Mouse (Mus musculus): ENCODE data around the gene Grn. TPM values are rescaled to one million over a fixed set of nuclear protein-coding genes. Genes with fewer than 3 reads are reported as not detected.

Grn gene
- polyA plus RNA-seq, 1 experiment from 2014 or later, result 156 TPM

- no peaks in the 10 kb centered on the region for H3K9me3 ChIP-seq
- H3K27me3 ChIP-seq (replicated peaks), result 0 out of 2 replicates have a peak, but pooled peaks cover 6% of the 10 kb centered on the region
- H3K4me1 ChIP-seq (replicated peaks), result peaks cover 21% of the 10 kb centered on the region
- 84% methylated on average over 14 of the region's 14 CpGs for WGBS
- no peak overlapping the region for H3K9ac ChIP-seq
- no peak overlapping the region for H3K27ac ChIP-seq
- H3K4me2 ChIP-seq (replicated peaks), result peak overlapping the region; percentile 96; the same call in 1 of the 2 replicates
- H3K36me3 ChIP-seq, result peaks cover 22% of the 10 kb centered on the region
- H3K4me3 ChIP-seq (replicated peaks), result no peak overlapping the region
- no peak for ATAC-seq
Measured at GRCm38 (mm10) chr11:102439093-102440082, 9.3 kb downstream of the Grn start.

DNA sequence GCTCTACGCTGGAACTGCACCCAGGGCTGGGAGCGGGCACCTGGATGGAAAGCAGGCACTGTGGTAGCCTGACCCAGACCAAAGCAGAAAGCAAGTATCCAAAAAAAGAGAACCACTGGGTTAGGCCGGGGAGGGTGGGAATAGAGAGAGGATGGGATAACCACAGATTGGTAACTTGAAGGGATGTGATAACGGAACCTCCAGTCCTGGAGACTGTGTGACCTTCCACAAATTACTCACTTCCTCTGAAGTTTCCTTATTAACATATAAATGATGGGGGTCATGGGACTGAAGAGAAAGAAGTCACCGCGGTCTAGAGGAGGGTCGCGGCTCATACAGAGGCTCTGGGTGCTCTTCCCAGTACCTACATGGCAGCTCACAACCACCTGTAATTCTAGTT lies 10.1 kb downstream of the Grn start:
- no peaks in the 10 kb centered on the region for H3K9me3 ChIP-seq
- H3K4me1 ChIP-seq (replicated peaks), result peaks cover 28% of the 10 kb centered on the region
- ATAC-seq, result no peak
- H3K9ac ChIP-seq, result no peak overlapping the region
- WGBS, result 88% methylated on average over 8 of the region's 8 CpGs
- 0 out of 2 replicates have a peak, but pooled peaks cover 6% of the 10 kb centered on the region for H3K27me3 ChIP-seq (replicated peaks)
- peaks cover 14% of the 10 kb centered on the region for H3K36me3 ChIP-seq
- no peak overlapping the region for H3K27ac ChIP-seq
- H3K4me3 ChIP-seq (replicated peaks), result no peak overlapping the region
- no peak overlapping the region for H3K4me2 ChIP-seq (replicated peaks)

DNA sequence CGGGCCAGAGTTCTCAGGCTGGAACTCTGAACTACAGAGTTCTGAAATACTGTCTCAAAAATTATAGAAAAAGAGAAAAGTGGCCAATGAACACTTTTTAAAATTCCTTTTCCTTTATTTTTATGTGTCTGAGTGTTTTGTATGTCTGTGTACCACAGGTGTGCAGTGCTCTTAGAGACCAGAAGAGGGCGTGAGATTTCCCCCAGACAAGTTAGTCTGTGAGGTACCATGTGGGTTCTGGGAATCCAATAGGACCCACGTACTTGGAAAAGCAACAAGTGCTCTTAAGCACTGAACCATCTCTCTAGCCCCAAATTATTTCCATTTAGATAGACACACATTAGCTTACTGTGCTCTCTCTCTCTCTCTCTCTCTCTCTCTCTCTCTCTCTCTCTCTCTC lies 11.3 kb downstream of the Grn start:
- no peaks in the 10 kb centered on the region for H3K9me3 ChIP-seq
- H3K9ac ChIP-seq, result no peak overlapping the region
- no peak overlapping the region for H3K4me2 ChIP-seq (replicated peaks)
- no peak overlapping the region for H3K27ac ChIP-seq
- 80% methylated on average over 3 of the region's 3 CpGs for WGBS
- no peak overlapping the region for H3K4me3 ChIP-seq (replicated peaks)
- H3K4me1 ChIP-seq (replicated peaks), result peaks cover 40% of the 10 kb centered on the region
- no peak for ATAC-seq
- peaks cover 6% of the 10 kb centered on the region for H3K36me3 ChIP-seq
- H3K27me3 ChIP-seq (replicated peaks), result 0 out of 2 replicates have a peak, but pooled peaks cover 6% of the 10 kb centered on the region

- Histone ChIP-seq H3K9me3 (no peaks in the 10 kb centered on the region), H3K36me3 (peaks cover 6% of the 10 kb centered on the region), H3K4me2 (replicated peaks) (no peak overlapping the region), H3K27ac (no peak overlapping the region), H3K27me3 (replicated peaks) (0 out of 2 replicates have a peak, but pooled peaks cover 6% of the 10 kb centered on the region), H3K4me3 (replicated peaks) (no peak overlapping the region), H3K4me1 (replicated peaks) (peaks cover 40% of the 10 kb centered on the region), H3K9ac (no peak overlapping the region)
- ATAC-seq, result no peak
- WGBS, result 88% methylated on average over 6 of the region's 6 CpGs
Measured at GRCm38 (mm10) chr11:102442089-102442488, 12.0 kb downstream of the Grn start.

GRCm38 (mm10) chr11:102443740-102444139 lies 13.6 kb downstream of the Grn start:
- Histone ChIP-seq H3K27ac (no peak overlapping the region), H3K9me3 (no peaks in the 10 kb centered on the region), H3K36me3 (peaks cover 6% of the 10 kb centered on the region), H3K27me3 (replicated peaks) (0 out of 2 replicates have a peak, but pooled peaks cover 1% of the 10 kb centered on the region), H3K4me3 (replicated peaks) (no peak overlapping the region), H3K4me2 (replicated peaks) (no peak overlapping the region), H3K4me1 (replicated peaks) (peaks cover 39% of the 10 kb centered on the region), H3K9ac (no peak overlapping the region)
- WGBS, result 66% methylated on average over 12 of the region's 12 CpGs
- no peak for ATAC-seq

GRCm38 (mm10) chr11:102444321-102444720 lies 14.2 kb downstream of the Grn start:
- Histone ChIP-seq H3K4me2 (replicated peaks) (no peak overlapping the region), H3K4me1 (replicated peaks) (peaks cover 39% of the 10 kb centered on the region)
- no peak for ATAC-seq

DNA sequence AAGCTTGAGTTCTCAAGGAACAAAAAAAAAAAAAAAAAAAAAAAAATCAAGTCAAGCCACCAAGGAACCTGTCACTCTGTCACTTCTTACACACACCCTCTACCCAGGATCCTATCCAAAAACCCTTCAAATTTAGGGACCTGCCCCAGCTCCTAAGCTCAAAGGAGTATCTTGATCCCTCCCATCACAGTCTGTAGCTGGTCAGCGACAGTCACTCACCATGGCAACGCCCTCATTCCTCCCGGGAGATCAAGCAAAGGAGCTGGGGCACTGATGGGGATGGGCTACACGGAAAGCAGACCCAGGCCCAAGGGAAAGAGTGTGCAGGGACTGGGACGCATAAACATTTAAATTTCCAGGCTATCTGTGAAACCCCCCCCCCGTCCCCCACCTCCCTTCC lies 14.7 kb downstream of the Grn start:
- H3K9me3 ChIP-seq, result no peaks in the 10 kb centered on the region
- H3K4me1 ChIP-seq (replicated peaks), result peaks cover 39% of the 10 kb centered on the region
- no peaks in the 10 kb centered on the region for H3K27me3 ChIP-seq (replicated peaks)
- no peak overlapping the region for H3K9ac ChIP-seq
- 0 out of 2 replicates have a peak overlapping the region, but pooled peaks have one; percentile 90 for H3K4me3 ChIP-seq (replicated peaks)
- ATAC-seq, result no peak
- WGBS, result 12% methylated on average over 6 of the region's 6 CpGs
- no peak overlapping the region; the same call in 1 of the 2 replicates for H3K27ac ChIP-seq
- peaks cover 4% of the 10 kb centered on the region; the same call in 1 of the 2 replicates for H3K36me3 ChIP-seq
- peak overlapping the region; percentile 96 for H3K4me2 ChIP-seq (replicated peaks)

More at GRCm38 (mm10) chr11:102444321-102444720, 14.2 kb downstream of the Grn start:
- Histone ChIP-seq H3K36me3 (peaks cover 6% of the 10 kb centered on the region; the same call in 1 of the 2 replicates), H3K4me3 (replicated peaks) (no peak overlapping the region), H3K27me3 (replicated peaks) (no peaks in the 10 kb centered on the region), H3K27ac (no peak overlapping the region), H3K9ac (no peak overlapping the region), H3K9me3 (no peaks in the 10 kb centered on the region)
- WGBS, result 70% methylated on average over 3 of the region's 3 CpGs

GRCm38 (mm10) chr11:102445264-102445890 lies 15.3 kb downstream of the Grn start:
- Histone ChIP-seq H3K27ac (peak overlapping the region; percentile 90), H3K27me3 (replicated peaks) (no peaks in the 10 kb centered on the region), H3K4me2 (replicated peaks) (peak overlapping the region; percentile 96), H3K9me3 (no peaks in the 10 kb centered on the region), H3K4me1 (replicated peaks) (peaks cover 39% of the 10 kb centered on the region), H3K36me3 (0 out of 2 replicates have a peak, but pooled peaks cover 3% of the 10 kb centered on the region), H3K4me3 (replicated peaks) (peak overlapping the region; percentile 90), H3K9ac (0 out of 2 replicates have a peak overlapping the region, but pooled peaks have one; percentile 96)
- peak; percentile 13 for ATAC-seq
- WGBS, result 22% methylated on average over 10 of the region's 10 CpGs

DNA sequence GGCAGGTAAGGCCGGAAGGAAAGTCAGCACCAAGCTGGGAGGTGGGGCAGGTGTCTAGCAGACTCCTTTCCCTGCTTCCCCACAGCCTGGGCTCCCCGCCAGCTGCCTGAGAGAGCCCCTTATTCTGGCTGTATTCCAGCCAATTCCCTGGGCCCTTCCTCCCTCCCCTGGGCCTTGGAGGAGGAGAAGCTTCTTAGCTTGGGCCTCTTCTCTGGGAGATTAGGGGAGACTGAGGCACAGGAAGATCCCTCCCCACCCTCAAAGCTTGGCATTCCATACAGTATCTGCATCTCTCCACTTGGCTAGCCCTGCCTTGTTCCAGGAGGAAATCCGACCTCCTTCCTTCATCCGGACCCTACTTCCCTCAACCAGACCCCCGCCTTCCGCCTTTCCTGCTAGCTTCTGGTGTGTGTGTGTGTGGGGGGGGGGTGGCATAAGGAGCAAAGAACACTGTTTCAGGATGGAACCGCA lies 15.8 kb downstream of the Grn start:
- peak; percentile 46 for ATAC-seq
- H3K36me3 ChIP-seq, result 0 out of 2 replicates have a peak, but pooled peaks cover 3% of the 10 kb centered on the region
- no peaks in the 10 kb centered on the region for H3K9me3 ChIP-seq
- 15% methylated on average over 7 of the region's 7 CpGs for WGBS
- H3K27ac ChIP-seq, result peak overlapping the region; percentile 90
- peaks cover 39% of the 10 kb centered on the region for H3K4me1 ChIP-seq (replicated peaks)
- no peaks in the 10 kb centered on the region for H3K27me3 ChIP-seq (replicated peaks)
- peak overlapping the region; percentile 96 for H3K9ac ChIP-seq
- peak overlapping the region; percentile 96 for H3K4me2 ChIP-seq (replicated peaks)
- H3K4me3 ChIP-seq (replicated peaks), result peak overlapping the region; percentile 90

GRCm38 (mm10) chr11:102446581-102447461 lies 16.7 kb downstream of the Grn start:
- 0 out of 2 replicates have a peak, but pooled peaks cover 3% of the 10 kb centered on the region for H3K36me3 ChIP-seq
- H3K9me3 ChIP-seq, result no peaks in the 10 kb centered on the region
- WGBS, result under 1% methylated on average over 45 of the region's 49 CpGs
- H3K4me1 ChIP-seq (replicated peaks), result peaks cover 39% of the 10 kb centered on the region
- H3K9ac ChIP-seq, result peak overlapping the region; percentile 96
- peak; percentile 59 for ATAC-seq
- no peaks in the 10 kb centered on the region for H3K27me3 ChIP-seq (replicated peaks)
- peak overlapping the region; percentile 90 for H3K27ac ChIP-seq
- H3K4me3 ChIP-seq (replicated peaks), result peak overlapping the region; percentile 90
- H3K4me2 ChIP-seq (replicated peaks), result peak overlapping the region; percentile 96

DNA sequence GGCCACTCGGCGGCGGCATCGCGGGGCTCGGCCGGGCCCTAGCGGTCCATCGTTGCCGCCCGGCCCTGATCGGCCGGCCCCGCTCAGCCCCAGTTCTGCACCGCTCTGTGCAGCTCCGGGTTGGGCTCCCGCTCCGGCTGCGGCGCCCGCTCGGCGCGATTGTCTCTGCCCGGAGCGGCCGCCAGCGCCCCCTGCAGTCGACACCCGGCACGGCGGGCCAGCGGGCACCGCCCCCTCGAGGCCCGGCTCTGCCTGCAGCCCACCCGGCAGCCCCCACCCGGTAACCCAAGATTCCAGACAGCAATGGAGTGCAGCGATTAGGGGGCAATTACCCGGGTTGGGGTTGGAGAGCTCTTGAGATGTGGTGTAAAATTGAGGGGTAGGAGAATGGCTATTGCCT lies 17.4 kb downstream of the Grn start, which contains the start of gene Fam171a2:
Gene Fam171a2, minus strand, starts transcription at position 186 of the 400 bp plus-strand sequence.
- peak; percentile 76 for ATAC-seq
- under 1% methylated on average over 40 of the region's 40 CpGs for WGBS
- H3K4me3 ChIP-seq (replicated peaks), result peak within 1 kb of the TSS; percentile 90
- H3K9ac ChIP-seq, result peak within 1 kb of the TSS; percentile 96
- peak within 1 kb of the TSS; percentile 96 for H3K4me2 ChIP-seq (replicated peaks)
- no peaks in the 10 kb centered on the region for H3K9me3 ChIP-seq
- H3K27me3 ChIP-seq (replicated peaks), result no peaks in the 10 kb centered on the region
- no peaks in the 10 kb centered on the region for H3K36me3 ChIP-seq
- H3K27ac ChIP-seq, result peak within 1 kb of the TSS; percentile 90
- peaks cover 39% of the 10 kb centered on the region for H3K4me1 ChIP-seq (replicated peaks)
